Mouse (Mus musculus): ENCODE data around the gene Mrs2.
"Not testable (repeated sequence)": the region's sequence is repeated elsewhere in the genome, so short reads cannot be mapped to it uniquely, and the experiment has no call there.

Mrs2 gene

DNA sequence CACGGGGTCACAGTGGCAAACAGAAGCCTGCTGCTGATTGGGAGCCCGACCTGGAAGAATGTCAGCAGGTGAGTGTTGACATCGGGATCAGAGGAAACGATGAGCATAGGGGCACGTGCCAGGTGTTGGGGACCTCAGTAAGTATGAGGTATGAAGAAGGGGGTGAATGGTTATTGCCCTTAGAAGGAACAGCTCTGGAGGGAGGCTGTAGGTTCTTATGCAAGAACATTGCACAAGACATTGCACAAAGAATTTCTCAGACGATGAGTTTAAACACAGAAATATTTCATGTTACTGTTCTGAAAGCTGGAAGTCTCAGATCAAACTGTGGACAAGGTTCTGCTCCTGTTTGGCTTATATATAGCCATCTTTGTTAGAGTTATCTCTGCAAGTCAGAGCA is 39.1 kb downstream of the Mrs2 start:
- DNase-seq (ENCODE audit: extremely low spot score, low spot score) = no peak

DNA sequence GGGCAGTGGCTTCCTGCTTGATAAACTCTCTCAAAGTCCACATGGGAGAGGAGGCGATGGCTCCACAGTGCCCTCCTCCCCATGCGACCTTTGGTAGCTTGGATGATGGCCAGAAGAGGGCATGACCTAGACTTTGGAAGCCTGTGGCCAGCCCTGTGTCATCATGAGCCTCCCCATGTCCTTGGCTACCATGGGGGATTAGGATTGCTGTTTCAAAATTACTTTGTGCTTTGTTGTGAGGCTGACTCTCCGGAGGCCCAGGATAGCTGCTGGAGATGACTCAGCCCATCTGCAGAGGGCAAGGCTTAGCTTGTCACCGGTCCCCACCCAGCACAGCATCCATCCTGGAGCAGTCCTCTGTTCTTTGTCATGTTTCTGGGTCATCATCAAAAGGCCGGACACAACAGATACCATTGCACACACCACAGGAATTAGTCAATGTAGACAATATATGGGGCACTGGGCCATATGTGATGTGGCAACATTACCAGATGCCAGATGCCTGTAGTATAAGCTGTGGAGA is 42.3 kb downstream of the Mrs2 start:
- no peak for DNase-seq (ENCODE audit: extremely low spot score, low spot score)

DNA sequence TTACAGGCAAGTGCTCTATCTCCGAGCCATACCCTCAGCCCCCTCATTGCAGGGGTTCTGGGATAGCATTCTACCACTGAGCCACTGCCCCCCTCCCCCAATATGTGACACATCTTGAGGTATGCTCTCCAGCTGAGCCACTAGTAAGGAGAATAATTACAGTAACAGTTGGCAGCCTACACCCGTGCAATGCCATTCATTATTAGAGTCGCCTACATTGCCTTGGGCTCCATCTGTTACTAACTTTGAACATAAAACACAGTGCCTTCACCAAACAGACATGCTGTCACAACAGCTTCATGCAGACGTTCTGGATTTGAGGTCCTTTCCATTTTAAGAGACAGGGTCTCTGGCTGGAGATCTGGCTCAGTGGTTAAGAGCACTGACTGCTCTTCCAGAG is 43.8 kb downstream of the Mrs2 start:
- DNase-seq (ENCODE audit: extremely low spot score, low spot score) = no peak

DNA sequence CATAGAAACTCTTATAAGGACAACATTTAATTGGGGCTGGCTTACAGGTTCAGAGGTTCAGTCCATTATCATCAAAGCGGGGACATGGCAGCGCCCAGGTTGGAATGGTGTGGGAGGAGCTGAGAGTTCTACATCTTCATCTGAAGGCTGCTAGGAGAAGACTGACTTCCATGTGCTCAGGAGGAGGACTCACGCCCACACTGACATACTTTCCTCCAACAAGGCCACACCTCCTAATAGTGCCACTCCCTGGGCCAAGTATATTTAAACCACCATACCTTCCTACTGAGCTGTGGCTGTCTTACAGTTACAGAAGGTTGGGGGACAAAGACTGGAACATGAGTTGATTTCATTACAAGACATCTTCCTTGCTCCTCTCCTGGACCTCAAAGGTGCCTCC is 48.4 kb downstream of the Mrs2 start:
- DNase-seq (ENCODE audit: extremely low spot score, low spot score) = not testable (repeated sequence)

DNA sequence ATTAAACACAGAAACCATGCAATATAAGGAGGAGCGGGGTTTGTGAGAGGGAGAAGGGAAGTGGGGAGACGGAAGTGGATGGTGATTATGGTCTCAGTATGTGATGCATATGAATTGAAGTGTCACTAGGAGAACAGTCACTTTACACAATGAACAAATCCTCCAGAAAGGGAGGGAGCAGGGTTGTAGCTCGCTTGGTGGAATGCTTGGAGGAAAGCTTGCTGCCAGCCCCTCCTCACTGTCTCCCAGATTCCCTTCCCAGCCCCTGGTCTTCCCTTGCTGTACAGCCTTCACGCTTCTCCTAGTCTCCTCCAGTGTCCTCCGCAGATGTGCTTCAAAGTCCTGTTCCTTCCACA is 54.4 kb downstream of the Mrs2 start:
- no peak for DNase-seq (ENCODE audit: extremely low spot score, low spot score)

DNA sequence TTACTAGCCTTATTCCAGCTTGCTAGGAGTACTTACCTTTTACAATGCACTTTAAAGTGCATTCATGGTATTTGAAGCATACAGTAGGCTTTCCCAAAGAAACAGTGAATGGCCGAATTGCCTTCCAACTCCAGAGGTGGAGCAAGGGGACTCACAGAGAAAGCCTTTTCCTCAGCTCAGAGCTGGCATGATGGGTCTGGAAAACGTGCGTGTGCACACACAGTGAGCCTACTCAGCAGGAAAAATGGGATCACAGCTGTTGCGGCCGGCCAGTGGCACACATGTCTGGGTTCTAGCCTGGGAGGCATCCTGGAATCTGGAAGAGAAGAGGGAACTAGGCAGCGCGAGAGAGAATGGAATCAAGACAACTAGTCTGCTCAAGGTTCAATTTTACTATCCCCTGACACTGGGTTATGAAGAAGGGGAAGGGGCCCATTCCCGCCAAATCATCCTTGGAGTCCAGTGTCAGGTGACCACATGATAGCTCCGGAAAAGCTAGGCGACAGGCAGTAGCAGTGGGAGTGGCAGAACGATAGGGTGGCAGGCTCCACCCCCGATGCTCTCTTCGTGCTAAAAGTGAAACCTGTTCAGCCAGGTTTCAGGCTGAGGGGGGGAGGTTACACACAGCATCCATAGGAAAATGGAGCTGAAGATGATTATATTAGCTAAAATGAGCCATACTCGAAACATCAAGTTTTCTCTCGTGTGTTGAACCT is 54.9 kb downstream of the Mrs2 start:
- no peak for DNase-seq (ENCODE audit: extremely low spot score, low spot score)

DNA sequence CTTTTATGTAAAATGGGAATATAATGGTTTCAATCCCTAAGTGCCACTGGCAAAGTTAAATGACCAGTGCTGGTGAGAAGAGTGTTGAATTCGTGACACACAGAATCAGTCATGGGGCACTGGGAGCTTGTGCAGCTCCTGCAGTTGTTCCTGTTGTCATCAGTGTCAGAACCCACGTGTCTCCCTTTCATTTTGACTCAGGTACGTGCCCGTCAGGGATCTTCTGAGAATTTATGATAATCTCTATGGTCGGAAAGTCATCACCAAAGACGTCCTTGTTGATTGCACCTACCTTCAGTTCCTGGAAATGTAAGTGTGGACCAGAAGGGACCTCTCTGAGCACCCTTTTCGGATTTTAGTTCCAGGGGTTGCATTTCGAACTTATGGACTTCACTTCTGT is 58.1 kb downstream of the Mrs2 start:
- DNase-seq (ENCODE audit: extremely low spot score, low spot score) = no peak

DNA sequence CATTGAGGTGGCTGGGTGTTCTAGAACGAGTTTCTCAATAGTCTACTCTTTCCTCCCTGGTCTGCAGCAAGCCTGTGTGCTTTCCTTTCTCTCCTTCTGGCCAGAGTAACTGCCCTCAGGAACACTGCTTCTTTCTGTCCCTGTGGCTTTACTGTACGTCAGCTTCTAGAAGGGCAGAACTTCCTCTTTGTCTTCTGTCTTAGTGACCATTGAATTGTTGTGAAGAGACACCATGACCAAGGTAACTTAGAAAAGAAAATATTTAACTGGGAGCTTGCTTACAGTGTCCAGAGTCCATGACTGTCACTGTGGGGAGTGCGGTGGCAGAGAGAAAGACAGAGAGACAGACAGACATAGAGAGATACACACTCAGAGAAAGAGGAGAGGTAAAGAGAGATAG is 60.1 kb downstream of the Mrs2 start:
- DNase-seq (ENCODE audit: extremely low spot score, low spot score) = no peak

DNA sequence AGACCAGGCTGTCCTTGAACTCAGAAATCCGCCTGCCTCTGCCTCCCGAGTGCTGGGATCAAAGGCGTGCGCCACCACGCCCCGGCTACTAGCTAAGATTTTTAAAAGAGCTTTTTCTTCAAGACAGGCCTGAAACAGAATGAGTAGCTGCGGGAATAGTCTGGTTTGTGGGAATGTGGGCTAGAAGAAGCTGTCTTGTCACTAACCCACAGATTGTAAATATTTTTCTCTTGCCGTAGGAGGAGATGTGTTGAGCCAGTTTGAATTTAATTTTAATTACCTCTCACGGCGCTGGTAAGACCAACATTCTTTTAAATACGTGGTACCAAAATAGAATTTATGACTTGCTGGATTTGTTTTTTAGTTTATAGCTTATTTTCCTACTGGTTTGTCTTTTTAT is 61.5 kb downstream of the Mrs2 start:
- DNase-seq (ENCODE audit: extremely low spot score, low spot score) = no peak

DNA sequence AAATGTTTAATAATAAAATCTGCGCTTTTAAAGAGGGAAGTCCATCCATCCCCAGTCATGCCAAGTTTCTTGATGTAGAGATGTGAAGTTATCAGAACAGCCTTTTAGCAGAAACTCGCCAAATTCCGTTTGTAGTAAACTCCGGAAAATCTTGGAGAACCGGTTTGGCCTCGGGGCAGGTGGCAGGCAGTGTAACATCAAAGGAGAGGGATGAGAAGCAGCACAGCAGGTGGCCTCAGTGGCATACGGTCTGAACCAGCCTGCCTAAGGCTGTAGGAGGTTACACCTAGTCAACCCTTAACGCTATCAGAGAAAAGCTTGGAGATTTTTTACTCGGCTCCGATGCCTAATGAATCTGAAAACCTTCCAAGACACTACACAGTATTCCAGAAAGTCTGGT is 64.7 kb downstream of the Mrs2 start:
- DNase-seq (ENCODE audit: extremely low spot score, low spot score) = no peak

DNA sequence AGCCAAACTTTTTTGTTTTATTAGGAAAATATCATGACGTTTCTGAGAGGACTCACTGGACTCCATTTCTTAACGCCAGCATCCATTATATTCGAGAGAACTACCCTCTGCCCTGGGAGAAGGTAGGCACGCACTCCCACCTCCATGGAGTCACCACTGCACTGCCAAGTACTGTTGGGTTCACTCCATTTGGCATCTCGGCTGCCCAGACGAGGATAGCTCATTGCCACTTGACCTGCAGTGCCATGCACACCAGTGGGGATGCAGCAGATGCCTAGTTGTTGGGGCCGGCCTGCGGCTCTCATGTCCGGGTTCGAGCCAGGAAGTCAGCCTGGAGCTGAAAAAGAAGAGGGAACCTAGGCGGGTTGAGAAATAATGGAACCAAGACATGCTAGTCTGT is 65.1 kb downstream of the Mrs2 start:
- no peak for DNase-seq (ENCODE audit: extremely low spot score, low spot score)

DNA sequence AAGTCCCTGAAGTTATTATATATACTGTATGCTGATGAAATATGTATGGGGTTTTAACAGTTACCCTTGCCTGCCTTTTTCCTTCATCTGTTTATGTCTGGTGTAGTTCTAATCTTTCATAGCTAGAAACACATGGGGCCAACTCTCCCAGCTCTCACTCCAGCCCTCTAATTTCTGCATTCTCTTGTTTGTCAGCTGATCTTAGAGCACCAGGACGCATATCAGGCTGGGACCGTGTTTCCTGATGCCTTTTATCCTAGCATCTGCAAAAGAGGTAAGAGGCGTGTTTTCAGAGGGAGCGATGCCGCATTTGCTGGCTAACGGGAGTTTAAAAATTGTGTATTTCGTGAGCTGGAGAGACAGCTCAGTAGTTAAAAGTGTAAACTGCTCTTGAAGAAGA is 67.5 kb downstream of the Mrs2 start:
- no peak for DNase-seq (ENCODE audit: extremely low spot score, low spot score)

DNA sequence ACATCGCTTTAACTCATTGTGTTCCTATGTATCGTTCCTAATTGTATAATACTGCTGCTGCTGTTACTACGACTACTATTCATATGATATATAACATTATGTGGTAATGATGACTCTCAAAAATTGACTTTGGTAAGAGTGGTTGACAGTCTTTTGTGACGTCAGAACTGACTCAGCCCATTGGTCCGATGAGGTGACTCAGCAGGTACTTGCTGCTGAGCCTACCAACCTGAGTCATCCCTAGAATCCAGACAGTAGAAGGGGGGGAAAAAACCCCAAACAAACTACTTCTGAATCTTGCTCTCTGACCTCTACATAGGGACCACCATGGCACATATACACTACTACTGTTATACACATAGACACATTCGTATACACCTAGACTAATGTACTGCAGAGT is 71.3 kb downstream of the Mrs2 start:
- no peak for DNase-seq (ENCODE audit: extremely low spot score, low spot score)

DNA sequence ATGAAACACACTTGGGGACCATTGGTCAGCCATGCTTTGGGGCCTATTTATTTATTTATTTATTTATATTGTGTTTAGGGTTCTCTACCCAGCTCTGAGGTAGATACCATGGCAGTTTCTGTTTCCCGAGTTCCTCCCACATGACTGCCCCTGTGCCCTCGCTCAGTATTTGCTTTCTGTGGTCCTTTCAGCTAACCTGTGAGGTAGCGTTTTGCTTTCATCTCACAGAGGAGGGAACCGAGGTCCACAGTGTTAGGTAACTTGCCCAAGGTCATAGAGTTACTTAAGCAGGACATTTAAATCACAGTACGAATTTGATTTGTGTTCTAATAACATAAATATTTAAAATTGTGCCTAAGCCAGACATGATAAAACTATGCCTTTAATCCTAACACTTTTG is 73.0 kb downstream of the Mrs2 start:
- DNase-seq (ENCODE audit: extremely low spot score, low spot score) = no peak

DNA sequence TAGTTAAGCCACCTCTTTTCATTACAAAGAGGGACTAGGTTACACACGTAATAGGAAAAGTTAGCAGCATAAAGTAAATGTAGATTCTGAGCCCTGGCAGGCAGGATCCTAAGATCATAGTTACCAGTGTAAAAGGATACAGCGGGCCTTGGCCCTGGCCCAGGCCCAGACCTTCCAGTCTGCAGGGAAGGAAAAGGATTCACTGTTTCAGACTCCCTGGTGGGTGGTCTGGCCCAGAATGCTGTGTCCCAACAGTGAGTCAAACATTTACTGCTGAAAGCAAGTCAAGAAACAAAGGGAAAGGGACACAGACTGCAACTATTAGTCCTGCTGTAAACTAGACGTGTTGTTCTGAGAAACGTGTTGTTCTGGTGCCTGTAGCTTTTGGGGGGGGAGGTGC is 74.6 kb downstream of the Mrs2 start:
- no peak for DNase-seq (ENCODE audit: extremely low spot score, low spot score)

DNA sequence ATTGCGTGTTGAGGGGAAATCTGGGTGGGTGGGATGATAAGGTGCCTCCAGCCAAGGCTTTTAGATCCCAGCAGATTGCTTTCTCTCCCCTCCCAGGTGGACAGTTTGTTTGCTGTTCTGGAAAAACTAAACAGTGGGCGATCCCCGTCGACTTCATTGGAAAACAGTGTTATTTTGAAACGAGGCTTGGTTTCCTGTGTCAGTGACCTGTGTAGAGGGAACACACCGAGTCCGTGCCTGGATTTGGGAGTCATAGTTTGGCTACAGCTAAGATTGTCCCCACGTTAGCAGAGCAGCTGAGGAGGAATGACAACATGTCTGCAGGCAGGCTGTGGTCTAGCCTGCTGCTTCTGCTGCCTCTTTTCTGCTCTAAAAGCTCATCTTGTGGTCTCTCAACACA is 76.9 kb downstream of the Mrs2 start:
- no peak for DNase-seq (ENCODE audit: extremely low spot score, low spot score)

DNA sequence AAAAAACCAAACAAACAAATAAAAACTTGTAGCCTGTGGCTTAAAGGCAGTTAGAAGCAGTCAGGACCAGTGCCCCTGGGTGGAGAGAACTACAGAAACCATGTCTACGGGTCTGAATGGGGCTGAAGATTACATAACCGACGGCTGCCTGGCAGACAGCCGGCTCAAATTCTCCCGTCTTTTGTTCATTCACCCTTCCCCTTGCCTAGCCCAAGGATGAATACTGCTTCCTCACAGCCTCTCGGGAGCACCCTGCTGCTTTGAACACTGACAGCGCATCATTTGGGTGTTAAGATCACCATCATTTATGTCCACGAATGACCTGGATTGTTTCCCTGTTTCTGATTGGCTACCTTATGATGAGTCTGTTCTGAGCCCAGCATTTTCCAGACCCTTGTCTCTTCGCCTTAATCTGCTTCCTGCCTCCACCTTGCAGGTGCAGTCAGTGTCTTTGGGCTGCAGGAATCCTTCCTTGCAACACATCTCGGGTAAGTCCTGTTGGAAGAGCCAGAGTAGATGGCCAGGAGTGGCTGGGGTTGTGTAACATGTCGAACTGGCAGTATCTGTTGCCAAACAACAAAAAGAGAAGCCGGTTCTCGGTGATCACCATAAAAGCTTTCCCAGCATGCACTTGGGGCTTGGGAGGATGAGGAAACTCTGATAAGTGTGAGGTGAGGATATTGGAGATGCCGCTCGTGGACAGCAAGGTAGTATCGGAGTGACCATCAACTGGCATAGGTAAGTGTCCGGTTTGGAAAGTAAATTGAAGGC is 77.5 kb downstream of the Mrs2 start, which contains the start of gene Gpld1:
TSS of gene Gpld1 (plus strand) at position 641 of the 771 bp plus-strand sequence.
- DNase-seq (ENCODE audit: extremely low spot score, low spot score) = no peak

DNA sequence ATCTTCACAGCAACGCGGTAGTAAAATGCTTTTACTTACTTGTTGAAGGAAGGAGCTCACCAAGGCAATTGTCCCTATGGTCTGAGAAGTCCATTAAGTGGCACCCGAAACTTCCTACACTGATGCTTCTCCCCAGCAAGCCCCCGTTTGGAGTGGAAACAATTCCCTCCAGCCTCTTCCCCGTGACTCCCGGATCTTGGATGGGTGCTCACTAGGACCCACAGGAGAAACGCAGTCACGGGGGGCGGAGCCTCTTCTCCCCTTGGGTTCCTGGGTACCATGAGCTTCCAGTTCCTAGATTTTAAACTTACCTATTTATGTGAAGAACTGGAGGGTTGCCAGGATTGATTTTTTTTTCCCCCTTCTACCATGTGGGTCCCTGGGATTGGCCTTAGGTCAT is 80.7 kb downstream of the Mrs2 start:
- no peak for DNase-seq (ENCODE audit: extremely low spot score, low spot score)

DNA sequence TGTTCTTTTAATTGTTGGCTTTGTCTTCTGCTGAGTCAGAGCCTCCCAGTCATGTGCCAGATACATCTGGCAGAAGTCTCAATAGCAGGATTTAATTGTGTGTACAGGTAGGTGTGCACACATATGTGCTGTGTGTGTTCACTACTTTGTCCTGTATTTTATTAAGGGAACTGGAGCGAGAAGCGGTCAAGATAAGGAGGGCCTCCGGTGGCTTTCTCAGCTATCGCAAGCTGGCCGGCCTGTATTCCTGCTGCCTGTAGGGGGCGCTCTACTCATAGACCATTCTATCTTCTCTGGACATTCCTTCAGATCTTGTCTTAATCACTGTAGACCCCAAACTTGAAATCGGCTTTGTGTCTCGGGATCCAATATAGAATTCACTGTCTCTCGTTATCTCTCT is 81.5 kb downstream of the Mrs2 start:
- DNase-seq (ENCODE audit: extremely low spot score, low spot score) = peak; percentile 72

DNA sequence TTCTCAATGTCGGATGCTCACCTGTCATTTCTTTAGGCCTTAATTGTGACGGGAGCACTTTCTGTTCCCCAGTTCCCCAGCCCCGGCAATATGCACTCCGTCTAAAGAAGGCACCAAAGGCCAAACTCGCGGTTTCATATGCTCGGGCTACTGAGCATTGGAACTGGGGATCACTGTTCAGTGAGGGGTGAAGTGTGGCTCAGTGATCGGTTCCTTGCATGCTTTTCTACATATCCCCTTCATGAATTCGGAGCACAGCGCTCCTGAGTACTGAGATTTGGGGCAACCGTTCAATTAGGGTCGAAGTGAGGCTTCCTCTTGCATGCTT is 82.4 kb downstream of the Mrs2 start:
- no peak for DNase-seq (ENCODE audit: extremely low spot score, low spot score)

Measured in neural tube, embryonic 10.5 days (tissue).